Mouse (Mus musculus) midbrain, embryonic 16.5 days (tissue): ENCODE data around the gene Gm11437. TPM values are rescaled to one million over a fixed set of nuclear protein-coding genes. Genes with fewer than 3 reads are reported as not detected.

Experiments used
- ATAC-seq: fragments of 200-750 bp; cut with Nextera tagmentation; 2 replicates; pipeline ENCODE4 v1.8.0; 2017; ENCODE audit warnings: moderate TSS enrichment
- H3K27ac ChIP-seq: fragments of 300-500 bp; sonication (generic); 2 replicates; pipeline ENCODE4 v1.5.1; 2014; ENCODE audit warnings: mild to moderate bottlenecking, low read length, mixed read lengths
- H3K27me3 ChIP-seq: fragments of 300-500 bp; sonication (generic); 2 replicates; pipeline ENCODE4 v1.6.1; 2014; ENCODE audit warnings: low read depth, low read length, mixed read lengths; ENCODE audit not compliant: control insufficient read depth, insufficient read depth
- H3K36me3 ChIP-seq: fragments of 300-500 bp; sonication (generic); 2 replicates; pipeline ENCODE4 v1.6.1; 2014; ENCODE audit warnings: mild to moderate bottlenecking, low read length, moderate library complexity, mixed read lengths; ENCODE audit not compliant: control insufficient read depth, insufficient read depth
- H3K4me1 ChIP-seq: fragments of 300-500 bp; sonication (generic); 2 replicates; pipeline ENCODE4 v1.6.1; 2014; ENCODE audit warnings: mild to moderate bottlenecking, low read length, mixed read lengths; ENCODE audit not compliant: control insufficient read depth, insufficient read depth
- H3K4me2 ChIP-seq: fragments of 300-500 bp; sonication (generic); 2 replicates; pipeline ENCODE4 v1.6.1; 2014; ENCODE audit warnings: mild to moderate bottlenecking, low read length, mixed read lengths
- H3K4me3 ChIP-seq: fragments of 300-500 bp; sonication (generic); 2 replicates; pipeline ENCODE4 v1.5.1; 2014; ENCODE audit warnings: low read depth, mild to moderate bottlenecking, low read length, moderate library complexity, mixed read lengths
- H3K9ac ChIP-seq: fragments of 300-500 bp; sonication (generic); 2 replicates; pipeline ENCODE4 v1.6.1; 2014; ENCODE audit warnings: low read depth, low read length, mixed read lengths
- H3K9me3 ChIP-seq: fragments of 300-500 bp; sonication (generic); replicated peaks from 2 replicates; pipeline ENCODE4 v1.6.1; 2014; ENCODE audit warnings: mild to moderate bottlenecking, low read length, mixed read lengths; ENCODE audit not compliant: control insufficient read depth, poor library complexity, severe bottlenecking
- WGBS: fragments of 180-500 bp; shearing (Covaris S2); extraction: QIAGEN DNeasy Blood & Tissue Kit; methylation state at CpG from one replicate; pipeline ENCODE4 v1.1.7; 2014; 5-methylcytosine and 5-hydroxymethylcytosine counted together
- polyA plus RNA-seq: library from polyadenylated mRNA; unstranded; fragments of >200 nt; fragmentation: Nextera tagmentation; extraction: Ambion mirVana; gene quantifications from 2 replicates; pipeline ENCODE4 v1.2.1, GENCODE M21; 2015

Gm11437 gene
- 0.15 and 0.29 TPM in 2 replicates for polyA plus RNA-seq

DNA sequence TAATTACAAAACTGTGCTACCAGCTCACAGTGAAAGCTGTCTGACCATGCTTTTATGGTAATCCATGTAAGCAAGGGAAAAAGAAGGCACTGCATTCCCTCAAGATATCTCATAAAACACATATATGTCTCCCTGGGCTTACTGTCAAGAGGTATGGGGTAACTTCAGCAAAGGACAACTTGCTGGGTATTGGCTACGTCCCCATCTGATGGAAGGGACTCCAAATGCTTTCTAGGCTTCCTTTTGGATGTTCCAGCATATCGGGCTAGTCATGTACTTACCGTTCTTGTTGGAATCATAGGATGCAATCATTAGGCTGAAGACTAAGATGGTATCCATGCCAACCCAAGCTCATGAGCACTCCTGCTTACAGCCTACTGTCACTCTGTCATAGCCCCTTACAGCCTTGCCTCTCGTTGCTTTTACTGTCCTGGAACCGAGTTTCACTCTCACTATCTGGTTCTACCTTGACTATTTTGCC lies at the start of gene Gm11437:
TSS of gene Gm11437 (minus strand) at position 431 of the 481 bp plus-strand sequence.
- no peak within 1 kb of the TSS for H3K9ac ChIP-seq
- no peak within 1 kb of the TSS for H3K4me2 ChIP-seq
- H3K4me3 ChIP-seq, result no peak within 1 kb of the TSS
- 89% methylated on average over 5 of the region's 5 CpGs for WGBS
- no peak for ATAC-seq
- no peak within 1 kb of the TSS for H3K27ac ChIP-seq
- H3K27me3 ChIP-seq, result no peaks in the 10 kb centered on the region
- H3K4me1 ChIP-seq, result peaks cover 4% of the 10 kb centered on the region; the same call in 1 of the 2 replicates
- no peaks in the 10 kb centered on the region for H3K9me3 ChIP-seq
- no peaks in the 10 kb centered on the region for H3K36me3 ChIP-seq

DNA sequence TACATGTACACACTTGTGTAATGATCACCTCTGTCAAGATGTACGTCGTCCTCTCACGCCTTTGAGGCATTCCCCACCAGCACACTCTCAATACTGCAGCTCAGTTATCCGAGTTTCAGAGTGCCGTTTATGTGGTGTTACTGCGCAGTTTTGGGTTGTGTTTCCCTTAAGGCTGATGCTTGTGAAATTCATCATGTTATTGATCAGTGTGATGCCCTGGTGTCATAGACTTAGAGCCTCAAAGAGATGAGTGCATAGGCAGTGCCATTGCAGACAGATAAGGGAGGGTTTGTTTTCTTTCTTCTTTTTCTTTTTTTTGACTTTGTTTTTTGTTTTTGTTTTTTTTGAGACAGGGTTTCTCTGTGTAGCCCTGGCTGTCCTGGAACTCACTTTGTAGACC lies 43.6 kb upstream of the Gm11437 start:
- H3K4me1 ChIP-seq, result no peaks in the 10 kb centered on the region
- no peaks in the 10 kb centered on the region for H3K9me3 ChIP-seq
- H3K4me3 ChIP-seq, result no peak overlapping the region
- H3K27ac ChIP-seq, result no peak overlapping the region
- WGBS, result 97% methylated on average over 6 of the region's 6 CpGs
- ATAC-seq, result no peak
- H3K27me3 ChIP-seq, result no peaks in the 10 kb centered on the region
- no peak overlapping the region for H3K9ac ChIP-seq
- H3K4me2 ChIP-seq, result no peak overlapping the region
- H3K36me3 ChIP-seq, result no peaks in the 10 kb centered on the region

DNA sequence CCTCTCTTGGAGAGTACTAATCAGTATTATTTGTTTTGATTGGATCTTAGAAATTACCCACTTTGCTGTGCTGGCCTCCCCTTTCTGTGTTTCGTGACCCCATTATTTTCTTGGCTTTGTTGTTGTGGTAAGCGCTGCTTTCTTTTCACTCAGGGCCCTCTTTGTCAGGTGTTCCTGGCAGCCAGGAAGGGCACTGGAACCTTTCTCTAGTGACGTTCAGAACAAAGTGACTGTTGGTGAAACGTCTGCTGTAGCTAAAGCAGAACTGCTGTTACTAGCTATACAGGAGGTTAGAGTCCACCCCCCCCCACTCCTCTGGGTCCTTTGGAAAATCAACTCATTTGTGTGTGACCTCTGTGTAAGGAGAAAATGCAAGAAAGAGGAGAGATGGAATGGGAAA lies 38.5 kb upstream of the Gm11437 start:
- Histone ChIP-seq H3K9ac (no peak overlapping the region), H3K27me3 (no peaks in the 10 kb centered on the region), H3K4me1 (no peaks in the 10 kb centered on the region), H3K4me2 (no peak overlapping the region), H3K27ac (no peak overlapping the region), H3K4me3 (no peak overlapping the region), H3K9me3 (no peaks in the 10 kb centered on the region), H3K36me3 (no peaks in the 10 kb centered on the region)
- ATAC-seq, result no peak
- WGBS, result 45% methylated on average over 4 of the region's 4 CpGs

DNA sequence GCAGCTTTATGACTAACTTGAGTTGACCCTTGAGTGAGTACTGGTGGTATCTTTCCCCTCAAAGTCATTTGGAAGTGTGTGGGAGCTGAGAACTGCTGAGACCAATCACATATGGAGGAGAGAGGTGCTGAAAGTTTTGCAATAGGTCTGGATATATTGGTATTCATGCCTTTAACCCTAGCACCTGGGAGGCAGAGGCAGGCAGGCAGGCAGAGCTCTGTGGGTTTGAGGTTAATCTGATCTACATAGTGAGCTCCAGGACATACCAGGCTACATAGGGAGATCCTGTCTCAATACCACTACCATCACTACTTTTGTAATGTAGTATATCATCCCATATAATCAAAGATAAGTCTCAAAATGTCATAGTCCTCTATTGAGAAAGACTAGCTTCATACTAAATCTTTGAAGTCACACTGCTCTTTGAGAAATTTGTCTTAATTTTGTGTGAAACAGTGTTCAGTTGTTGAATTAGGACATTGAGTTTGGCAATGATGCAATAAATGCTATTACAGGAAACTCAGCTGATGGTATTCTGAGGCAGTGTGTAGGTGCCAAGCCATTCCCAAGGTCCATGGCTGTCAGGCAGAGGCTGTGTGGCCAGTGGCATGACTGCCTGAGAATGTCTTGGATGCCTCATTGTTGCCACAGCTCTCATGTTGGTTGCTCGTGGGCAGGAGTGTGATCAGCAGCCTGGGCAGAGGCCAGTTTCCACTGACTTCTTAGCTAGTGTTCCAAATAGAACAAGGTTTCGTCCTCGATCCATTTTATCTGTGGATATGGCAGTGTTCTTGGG lies 30.5 kb upstream of the Gm11437 start:
- WGBS, result 95% methylated on average over 3 of the region's 3 CpGs
- no peak for ATAC-seq
- Histone ChIP-seq H3K4me2 (no peak overlapping the region), H3K4me1 (no peaks in the 10 kb centered on the region), H3K9ac (no peak overlapping the region), H3K36me3 (no peaks in the 10 kb centered on the region), H3K9me3 (no peaks in the 10 kb centered on the region), H3K27me3 (no peaks in the 10 kb centered on the region), H3K27ac (no peak overlapping the region), H3K4me3 (no peak overlapping the region)

DNA sequence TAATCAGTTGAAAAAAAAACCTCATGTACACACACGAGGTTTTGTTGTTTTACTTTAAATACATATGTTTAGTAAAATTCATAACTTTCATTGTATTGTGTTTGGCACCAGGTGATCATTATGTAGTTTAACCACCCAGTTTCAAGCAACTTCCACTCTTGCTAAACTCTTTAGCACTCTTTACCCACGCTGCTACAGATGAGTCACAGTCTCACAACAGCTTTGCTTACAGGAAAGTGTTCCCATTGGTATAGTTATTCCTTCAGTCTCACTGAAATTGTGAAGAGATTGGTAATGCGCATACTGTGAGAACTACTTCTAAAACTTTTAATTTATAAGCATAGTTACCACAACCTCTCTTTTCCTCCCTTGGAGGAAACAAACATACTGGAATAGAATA lies 27.5 kb upstream of the Gm11437 start:
- H3K27me3 ChIP-seq, result no peaks in the 10 kb centered on the region
- no peaks in the 10 kb centered on the region for H3K36me3 ChIP-seq
- no peak for ATAC-seq
- no peak overlapping the region for H3K4me2 ChIP-seq
- no peak overlapping the region for H3K9ac ChIP-seq
- WGBS, result 93% methylated on average over 3 of the region's 3 CpGs
- H3K4me3 ChIP-seq, result no peak overlapping the region
- no peaks in the 10 kb centered on the region for H3K4me1 ChIP-seq
- H3K9me3 ChIP-seq, result no peaks in the 10 kb centered on the region
- no peak overlapping the region for H3K27ac ChIP-seq

DNA sequence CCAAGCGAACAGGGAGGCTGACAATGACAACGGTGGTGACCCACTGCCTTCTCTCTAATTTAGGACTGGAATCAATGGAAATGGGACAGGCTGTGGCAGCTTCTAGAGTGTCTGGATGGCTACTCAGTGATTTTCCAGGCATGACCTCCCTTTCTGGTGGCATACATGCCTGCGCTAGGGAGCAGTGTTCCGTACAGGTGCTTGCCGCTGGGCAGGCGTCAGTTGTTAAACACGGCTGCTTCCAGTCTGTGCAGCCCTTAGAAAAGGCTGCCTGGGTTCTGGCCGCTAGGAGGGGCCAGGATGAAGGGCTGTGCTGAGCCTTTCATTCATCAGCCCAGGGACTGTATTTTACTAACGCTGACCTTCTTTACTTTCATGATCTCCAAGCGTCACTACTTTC lies 26.0 kb upstream of the Gm11437 start:
- no peak overlapping the region for H3K4me2 ChIP-seq
- 58% methylated on average over 10 of the region's 10 CpGs for WGBS
- H3K9me3 ChIP-seq, result no peaks in the 10 kb centered on the region
- no peak overlapping the region for H3K9ac ChIP-seq
- H3K4me1 ChIP-seq, result no peaks in the 10 kb centered on the region
- H3K36me3 ChIP-seq, result no peaks in the 10 kb centered on the region
- no peak overlapping the region for H3K4me3 ChIP-seq
- no peak overlapping the region for H3K27ac ChIP-seq
- ATAC-seq, result no peak
- H3K27me3 ChIP-seq, result no peaks in the 10 kb centered on the region

DNA sequence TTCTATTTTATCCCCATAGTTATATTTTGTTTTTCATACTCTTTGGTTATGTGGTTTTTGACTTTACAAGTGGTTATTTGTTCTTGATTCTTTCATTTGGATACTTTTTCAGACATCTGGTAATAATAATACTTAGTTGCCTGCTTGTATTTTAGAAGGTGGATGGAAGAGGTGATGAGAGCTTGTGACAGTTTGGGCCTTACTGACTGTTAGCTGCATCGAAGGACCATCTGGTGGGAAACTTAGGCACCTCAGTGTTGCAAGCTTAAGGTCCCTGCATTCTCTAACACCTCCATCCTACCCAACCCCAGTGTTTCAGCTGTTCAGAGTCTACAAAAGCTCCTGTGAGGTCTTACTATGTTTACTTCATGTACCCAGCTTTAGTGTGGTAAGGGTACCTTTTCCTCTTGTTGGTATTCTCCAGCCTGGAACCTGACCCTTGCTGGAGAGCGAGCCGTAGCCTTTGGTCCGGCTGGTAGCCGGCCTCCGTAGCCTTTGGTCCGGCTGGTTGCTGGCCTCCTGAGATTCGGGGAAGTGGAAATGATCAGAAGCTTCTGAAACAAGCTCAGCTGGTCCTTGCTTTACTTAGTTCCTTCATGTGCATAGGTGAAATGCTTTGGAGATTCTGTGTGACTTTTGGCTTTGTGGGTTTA lies 23.4 kb upstream of the Gm11437 start:
- Histone ChIP-seq H3K27me3 (no peaks in the 10 kb centered on the region), H3K9ac (no peak overlapping the region), H3K4me3 (no peak overlapping the region), H3K9me3 (no peaks in the 10 kb centered on the region), H3K36me3 (no peaks in the 10 kb centered on the region), H3K4me1 (no peaks in the 10 kb centered on the region), H3K4me2 (no peak overlapping the region), H3K27ac (no peak overlapping the region)
- ATAC-seq, result no peak
- WGBS, result 93% methylated on average over 8 of the region's 8 CpGs

DNA sequence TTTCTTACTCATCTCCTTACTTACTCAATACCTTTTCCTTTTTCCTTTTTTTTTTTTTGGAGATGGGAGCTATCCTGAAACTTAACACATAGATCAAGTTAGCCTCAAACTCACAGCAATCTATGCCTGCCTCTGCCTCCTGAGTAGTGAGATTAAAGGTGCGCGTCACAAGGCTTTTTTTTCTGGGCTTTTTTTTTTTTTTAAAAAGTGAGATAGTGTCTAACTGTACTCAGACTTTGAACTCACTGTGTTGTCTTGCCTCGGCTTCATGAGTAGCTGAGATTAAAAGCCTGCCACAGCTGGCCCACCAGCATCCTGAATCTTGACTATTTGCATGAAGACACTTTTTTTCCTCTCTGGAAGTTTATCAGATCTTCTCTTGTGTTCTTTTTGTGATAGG lies 21.3 kb upstream of the Gm11437 start:
- Histone ChIP-seq H3K27ac (no peak overlapping the region), H3K4me3 (no peak overlapping the region), H3K9ac (no peak overlapping the region), H3K36me3 (no peaks in the 10 kb centered on the region), H3K4me2 (no peak overlapping the region), H3K4me1 (no peaks in the 10 kb centered on the region), H3K9me3 (no peaks in the 10 kb centered on the region), H3K27me3 (no peaks in the 10 kb centered on the region)
- ATAC-seq, result no peak
- 88% methylated on average over 3 of the region's 3 CpGs for WGBS

DNA sequence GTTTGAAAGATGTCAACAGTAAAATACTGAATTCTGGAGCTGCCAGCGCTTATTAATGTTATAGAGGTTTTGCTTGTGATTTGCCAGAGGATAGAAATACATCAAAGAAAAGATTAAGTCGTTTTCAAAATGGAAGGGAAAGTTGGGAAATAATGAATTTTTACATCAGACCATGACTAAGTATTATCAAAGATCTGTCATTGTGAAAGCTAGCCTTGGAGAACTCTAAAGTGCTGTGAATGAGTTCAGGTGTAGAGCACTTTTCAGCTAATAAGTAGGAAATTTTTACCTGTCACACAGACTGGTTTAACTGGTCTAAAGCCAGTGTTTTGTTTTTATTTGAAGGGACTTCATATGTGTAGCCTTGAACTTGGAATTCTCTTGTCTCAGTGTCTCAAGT lies 14.0 kb upstream of the Gm11437 start:
- H3K9me3 ChIP-seq, result no peaks in the 10 kb centered on the region
- peak overlapping the region; percentile 34; the same call in 1 of the 2 replicates for H3K9ac ChIP-seq
- H3K4me2 ChIP-seq, result peak overlapping the region; percentile 89
- peak overlapping the region; percentile 69; the same call in 1 of the 2 replicates for H3K4me3 ChIP-seq
- ATAC-seq, result no peak
- no peaks in the 10 kb centered on the region for H3K36me3 ChIP-seq
- WGBS, result 56% methylated on average over 2 of the region's 2 CpGs
- H3K4me1 ChIP-seq, result peaks cover 15% of the 10 kb centered on the region
- no peaks in the 10 kb centered on the region for H3K27me3 ChIP-seq
- no peak overlapping the region for H3K27ac ChIP-seq
